Mouse (Mus musculus): ENCODE data around the gene Prss54.

DNA sequence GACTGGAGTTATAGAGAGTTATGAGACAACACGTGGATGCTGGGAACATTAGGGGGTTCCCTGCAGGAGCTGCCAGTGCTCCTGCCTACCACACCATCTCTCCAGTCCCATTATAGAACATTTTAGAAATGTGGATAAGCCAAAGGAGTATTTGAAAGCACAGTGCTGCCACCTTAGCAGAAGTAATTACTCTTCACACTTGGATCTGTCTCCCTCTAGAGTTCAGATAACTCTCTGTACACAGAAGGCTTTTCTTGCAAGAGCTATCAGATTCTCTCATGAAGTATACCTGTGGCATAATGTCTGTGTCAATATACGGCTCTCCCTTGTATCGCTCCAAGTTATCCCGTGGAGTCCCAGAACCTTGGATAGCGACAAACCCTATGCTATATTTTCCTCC, 36.7 kb downstream of the Prss54 start:
- TF ChIP-seq POLR2A (IDR thresholded peaks at IDR 0.05; ENCODE audit: borderline replicate concordance, extremely low read depth, insufficient read depth, insufficient read length, poor library complexity, severe bottlenecking) = no peak
- no peak for TF ChIP-seq CTCF (IDR thresholded peaks at IDR 0.05; ENCODE audit: borderline replicate concordance, extremely low read depth, insufficient read depth, insufficient read length)
